28 mouse cellular contexts compared by ENCODE assay signal in genomic region chr11:63999431-63999830, GRCm38 (mm10).
A peak's percentile ranks its signal among the peaks of the same experiment; 100 is the strongest.
DNase-seq lines count a peak whose midpoint lies in the region; ATAC-seq and TF ChIP-seq lines count a peak whose summit lies in the region.
"Had no signal": no experiment of that assay in that cellular context is flagged by ENCODE, and none has a peak within 500 bp of the region (broad histone marks: within the 10 kb centered on the region; RNA-seq: fewer than 3 reads in every experiment).

No protein-coding gene starts in this region.

- no peaks in the 10 kb centered on the region for H3K79me2 ChIP-seq in heart, adult 2 months (replicated peaks; ENCODE audit: control insufficient read depth, insufficient read depth, low read length)
- no peaks in the 10 kb centered on the region for H3K79me2 ChIP-seq in CH12.LX (replicated peaks; ENCODE audit: control insufficient read depth, extremely low read depth, insufficient read depth, poor library complexity, severe bottlenecking)

- in situ Hi-C loops in CH12.LX (cut with MboI; ENCODE audit: low pct_ligation_motif_present, low pct_unique_long_range_greater_than_20kb, low sequenced_read_pairs): no loop called here

- 0 out of 2 replicates have a peak, but pooled peaks cover 3% of the 10 kb centered on the region for H3K36me3 ChIP-seq in heart, embryonic 10.5 days
- no peaks in the 10 kb centered on the region; the same call in 1 of the 2 replicates for H3K36me3 ChIP-seq in heart, adult 2 months (ENCODE audit: control insufficient read depth, insufficient read depth, low read length)
- H3K36me3 ChIP-seq in kidney, embryonic 16.5 days (ENCODE audit: insufficient read depth, low read length): no peaks in the 10 kb centered on the region
- H3K36me3 ChIP-seq in CH12.LX (replicated peaks in 1 of 2; ENCODE audit: control insufficient read depth in 1 of 2, insufficient read depth in 1 of 2, low read length in 1 of 2): peaks cover 2 to 59% of the 10 kb centered on the region in 2 experiments
- H3K36me3 ChIP-seq: embryonic facial prominence, embryonic 13.5 days; forebrain, embryonic 12.5 days; hindbrain, embryonic 15.5 days; midbrain, embryonic 13.5 days; stomach, embryonic 15.5 days had no signal

- no peak overlapping the region for H3K4me3 ChIP-seq in heart, embryonic 10.5 days
- no peak overlapping the region for H3K4me3 ChIP-seq in heart, adult 2 months
- H3K4me3 ChIP-seq in kidney, embryonic 16.5 days (ENCODE audit: low read length): no peak overlapping the region
- no peak overlapping the region for H3K4me3 ChIP-seq in CH12.LX (replicated peaks in 1 of 3; ENCODE audit: low read depth in 2 of 3, low read length in 2 of 3, poor library complexity in 1 of 3)
- H3K4me3 ChIP-seq: embryonic facial prominence, embryonic 13.5 days; erythroblast, embryonic 14.5 days; forebrain, embryonic 12.5 days; hindbrain, embryonic 15.5 days; liver, embryonic 13.5 days; megakaryocyte, embryonic 14.5 days; midbrain, embryonic 13.5 days; stomach, embryonic 15.5 days had no signal

- H3K27me3 ChIP-seq in heart, embryonic 10.5 days (ENCODE audit: insufficient read depth, poor library complexity, severe bottlenecking): no peaks in the 10 kb centered on the region
- H3K27me3 ChIP-seq in heart, adult 2 months (ENCODE audit: control insufficient read depth, insufficient read depth, low read length): no peaks in the 10 kb centered on the region
- no peaks in the 10 kb centered on the region for H3K27me3 ChIP-seq in kidney, embryonic 16.5 days (ENCODE audit: insufficient read depth, low read length)
- H3K27me3 ChIP-seq in CH12.LX (replicated peaks): no peaks in the 10 kb centered on the region
- H3K27me3 ChIP-seq: embryonic facial prominence, embryonic 13.5 days; forebrain, embryonic 12.5 days; hindbrain, embryonic 15.5 days; liver, embryonic 13.5 days; megakaryocyte, embryonic 14.5 days; midbrain, embryonic 13.5 days; stomach, embryonic 15.5 days had no signal

- H3K27ac ChIP-seq in heart, embryonic 10.5 days: peak overlapping the region; percentile 42; the same call in 1 of the 2 replicates
- no peak overlapping the region for H3K27ac ChIP-seq in heart, adult 2 months
- H3K27ac ChIP-seq in kidney, embryonic 16.5 days (ENCODE audit: low read length): peak overlapping the region; percentile 21
- no peak overlapping the region for H3K27ac ChIP-seq in CH12.LX (ENCODE audit: insufficient read depth, low read depth)
- H3K27ac ChIP-seq: embryonic facial prominence, embryonic 13.5 days; forebrain, embryonic 12.5 days; hindbrain, embryonic 15.5 days; liver, embryonic 13.5 days; midbrain, embryonic 13.5 days had no signal

- dilution Hi-C loops in CH12.LX (cut with MboI; ENCODE audit: extremely low pct_ligation_motif_present, extremely low pct_unique_long_range_greater_than_20kb, low sequenced_read_pairs): no loop called here

- DNase-seq in heart, embryonic 10.5 days (ENCODE audit: low spot score): no peak
- no peak for DNase-seq in heart, adult 2 months
- no peak for DNase-seq in kidney, adult 9 months
- no peak for DNase-seq in CH12.LX (ENCODE audit: extremely low read depth)
- DNase-seq in adipocyte (ENCODE audit: low spot score): peak; percentile 10
- DNase-seq in cerebellum, adult 9-10 months: no peak
- DNase-seq: adrenal gland, postnatal 10 days; cerebellum, adult 18-20 months; cerebellum, postnatal 36 days; embryo, embryonic 11 days; gastrocnemius, postnatal 25 days; kidney, adult 8-10 months; liver, embryonic 13.5 days; lung, embryonic 14.5 days; lung, postnatal 36 days; right cerebral cortex, adult 18-20 months; thymus, adult 2 months; thymus, postnatal 4 days had no signal

- TF ChIP-seq EP300 in heart, adult 2 months (IDR thresholded peaks at IDR 0.05; ENCODE audit: insufficient read depth, low read depth, low read length): no peak
- TF ChIP-seq EP300 in CH12.LX (IDR thresholded peaks at IDR 0.05; ENCODE audit: low read length): no peak

- peak; percentile 61 for ATAC-seq in kidney, embryonic 16.5 days (ENCODE audit: low FRiP score, low TSS enrichment)
- ATAC-seq: activated CD4-positive, CD25-positive, alpha-beta regulatory T cell, adult 4 months; midbrain, embryonic 13.5 days had no signal

- TF ChIP-seq CTCF in heart, adult 2 months (IDR thresholded peaks at IDR 0.05): no peak
- no peak for TF ChIP-seq CTCF in CH12.LX (conservative IDR thresholded peaks at IDR 0.05 in 1 of 2, IDR thresholded peaks at IDR 0.05 in 1 of 2; ENCODE audit: low read depth in 2 of 2, low read length in 2 of 2)

- 67% methylated on average over 6 of the region's 6 CpGs for WGBS in heart, embryonic 10.5 days
- 85% methylated on average over 6 of the region's 6 CpGs for WGBS in heart, adult 2 months
- WGBS in kidney, embryonic 16.5 days: 28% methylated on average over 6 of the region's 6 CpGs

- no peak for TF ChIP-seq POLR2A in heart, adult 2 months (IDR thresholded peaks at IDR 0.05; ENCODE audit: insufficient read depth, low read depth, low read length)
- TF ChIP-seq POLR2A in CH12.LX (IDR thresholded peaks at IDR 0.05; ENCODE audit: low read depth, low read length): no peak

- no peaks in the 10 kb centered on the region for H3K9me3 ChIP-seq in heart, embryonic 10.5 days
- no peaks in the 10 kb centered on the region for H3K9me3 ChIP-seq in kidney, embryonic 16.5 days (ENCODE audit: low read length)
- no peaks in the 10 kb centered on the region for H3K9me3 ChIP-seq in CH12.LX (replicated peaks; ENCODE audit: low read length)
- H3K9me3 ChIP-seq: embryonic facial prominence, embryonic 13.5 days; forebrain, embryonic 12.5 days; G1E; hindbrain, embryonic 15.5 days; liver, embryonic 13.5 days; megakaryocyte, embryonic 14.5 days; midbrain, embryonic 13.5 days; stomach, embryonic 15.5 days had no signal

- H3K4me2 ChIP-seq in kidney, embryonic 16.5 days (replicated peaks; ENCODE audit: low read depth, low read length): no peak overlapping the region
- H3K4me2 ChIP-seq in CH12.LX (ENCODE audit: insufficient read depth, low read depth, poor library complexity, severe bottlenecking): no peak overlapping the region
- H3K4me2 ChIP-seq: embryonic facial prominence, embryonic 13.5 days; forebrain, embryonic 12.5 days; hindbrain, embryonic 15.5 days; liver, embryonic 13.5 days; lung, embryonic 14.5 days; midbrain, embryonic 13.5 days; stomach, embryonic 15.5 days had no signal

- no peak for TF ChIP-seq RAD21 in CH12.LX (IDR thresholded peaks at IDR 0.05; ENCODE audit: low read depth, low read length)

- intact Hi-C loops in heart, adult 2 months (cut with DNase I): no loop called here

- peaks cover 38% of the 10 kb centered on the region for H3K4me1 ChIP-seq in heart, embryonic 10.5 days
- H3K4me1 ChIP-seq in heart, adult 2 months (ENCODE audit: control insufficient read depth, insufficient read depth, low read length): peaks cover 6% of the 10 kb centered on the region
- peaks cover 33% of the 10 kb centered on the region for H3K4me1 ChIP-seq in kidney, embryonic 16.5 days (ENCODE audit: insufficient read depth, low read length)
- H3K4me1 ChIP-seq in CH12.LX (ENCODE audit: control insufficient read depth in 1 of 2, insufficient read depth in 2 of 2): peaks cover 0 to 11% of the 10 kb centered on the region in 2 experiments; a peak in 1 of 4 replicates

- H3K9ac ChIP-seq in heart, adult 2 months (ENCODE audit: low read depth, low read length): no peak overlapping the region
- H3K9ac ChIP-seq in kidney, embryonic 16.5 days (replicated peaks; ENCODE audit: low read length): no peak overlapping the region
- no peak overlapping the region for H3K9ac ChIP-seq in CH12.LX (ENCODE audit: insufficient read depth, low read depth)
- H3K9ac ChIP-seq: embryonic facial prominence, embryonic 13.5 days; forebrain, embryonic 12.5 days; hindbrain, embryonic 15.5 days; liver, embryonic 13.5 days; lung, embryonic 14.5 days; midbrain, embryonic 13.5 days; stomach, embryonic 15.5 days had no signal

TF ChIP-seq in CH12.LX, 34 proteins besides CTCF, POLR2A, EP300 and RAD21:
- no peak for TF ChIP-seq CHD1 (IDR thresholded peaks at IDR 0.05; ENCODE audit: low read depth, low read length)
- TF ChIP-seq RCOR1 (conservative IDR thresholded peaks at IDR 0.05; ENCODE audit: low read depth, low read length): no peak
- TF ChIP-seq MYC (IDR thresholded peaks at IDR 0.05; ENCODE audit: low read depth, low read length): no peak
- TF ChIP-seq SMC3 (IDR thresholded peaks at IDR 0.05; ENCODE audit: low read depth, low read length): no peak
- no peak for TF ChIP-seq UBTF (IDR thresholded peaks at IDR 0.05; ENCODE audit: low read depth, low read length)
- TF ChIP-seq MAFK (IDR thresholded peaks at IDR 0.05; ENCODE audit: insufficient replicate concordance, low read length): peak; percentile 80
TF ChIP-seq in CH12.LX: peak in this region for 1.

Comparison
In these comparisons a context has a peak if more than half of its experiments do, and no peak if none do; other contexts are left out.
1. H3K27ac ChIP-seq: peak in heart, embryonic 10.5 days (single experiment) and kidney, embryonic 16.5 days (single experiment); none in heart, adult 2 months (single experiment) and CH12.LX (single experiment).